Mouse (Mus musculus) heart, embryonic 14.5 days (tissue): ENCODE results near the gene Creld2. TPM values are rescaled to one million over a fixed set of nuclear protein-coding genes. Genes with fewer than 3 reads are reported as not detected.

Experiments
- ATAC-seq: fragments of 200-750 bp; cut with Nextera tagmentation; 2 replicates; pipeline ENCODE4 v1.8.0; 2017; ENCODE audit warnings: low read depth, moderate TSS enrichment; ENCODE audit not compliant: insufficient number of reproducible peaks, insufficient read depth, low FRiP score
- H3K27ac ChIP-seq, 2 experiments: fragments of 200-500 bp in 1 of 2; fragments of 300-500 bp in 1 of 2; sonication (generic) in 1 of 2; replicated peaks in 1 of 2; 2 replicates each; pipeline ENCODE4 v1.5.1; 2012 to 2014; ENCODE audit warnings: low read depth in 2 of 2, low read length in 2 of 2, control low read depth in 1 of 2, mild to moderate bottlenecking in 1 of 2, mixed read lengths in 1 of 2; ENCODE audit not compliant: control insufficient read depth in 1 of 2, insufficient read depth in 1 of 2
- H3K27me3 ChIP-seq: fragments of 300-500 bp; sonication (generic); 2 replicates; pipeline ENCODE4 v1.6.1; 2014; ENCODE audit warnings: mild to moderate bottlenecking, low read length, control low read depth; ENCODE audit not compliant: control insufficient read depth, insufficient read depth
- H3K36me3 ChIP-seq: fragments of 300-500 bp; sonication (generic); 2 replicates; pipeline ENCODE4 v1.6.1; 2014; ENCODE audit warnings: mild to moderate bottlenecking, control low read depth, low read length, mixed read lengths; ENCODE audit not compliant: control insufficient read depth, insufficient read depth
- H3K4me1 ChIP-seq, 2 experiments: fragments of 200-500 bp in 1 of 2; fragments of 300-500 bp in 1 of 2; sonication (generic) in 1 of 2; 2 replicates each; pipeline ENCODE4 v1.6.1; 2012 to 2014; ENCODE audit warnings: low read length in 2 of 2, control low read depth in 1 of 2, mixed read lengths in 1 of 2; ENCODE audit not compliant: control insufficient read depth in 2 of 2, insufficient read depth in 2 of 2
- H3K4me2 ChIP-seq: fragments of 300-500 bp; sonication (generic); 2 replicates; pipeline ENCODE4 v1.6.1; 2014; ENCODE audit warnings: mild to moderate bottlenecking, low read length
- H3K4me3 ChIP-seq, 2 experiments: fragments of 200-500 bp in 1 of 2; fragments of 300-500 bp in 1 of 2; sonication (generic) in 1 of 2; 2 replicates each; pipeline ENCODE4 v1.5.1; 2012 to 2014; ENCODE audit warnings: low read length in 2 of 2, mild to moderate bottlenecking in 2 of 2, control low read depth in 1 of 2, low read depth in 1 of 2, moderate library complexity in 1 of 2; ENCODE audit not compliant: control insufficient read depth in 1 of 2, insufficient read depth in 1 of 2
- H3K9ac ChIP-seq: fragments of 300-500 bp; sonication (generic); 2 replicates; pipeline ENCODE4 v1.6.1; 2014; ENCODE audit warnings: mild to moderate bottlenecking, low read length
- H3K9me3 ChIP-seq: fragments of 300-500 bp; sonication (generic); 2 replicates; pipeline ENCODE4 v1.6.1; 2016; ENCODE audit warnings: low read length, control low read depth; ENCODE audit not compliant: control insufficient read depth
- WGBS: fragments of 180-500 bp; shearing (Covaris S2); extraction: QIAGEN DNeasy Blood & Tissue Kit; methylation state at CpG from one replicate; pipeline ENCODE4 v1.1.7; 2014; 5-methylcytosine and 5-hydroxymethylcytosine counted together
- polyA plus RNA-seq: library from polyadenylated mRNA; unstranded; fragments of >200 nt; fragmentation: Nextera tagmentation; extraction: Ambion mirVana; gene quantifications from 2 replicates; pipeline ENCODE4 v1.2.1, GENCODE M21; 2014

The Creld2 gene
- polyA plus RNA-seq, 1 experiment from 2014 or later = 46.3 TPM

- H3K27ac ChIP-seq = no peak overlapping the region
- H3K9me3 ChIP-seq = no peaks in the 10 kb centered on the region
- no peak overlapping the region for H3K4me3 ChIP-seq
- no peak overlapping the region for H3K4me2 ChIP-seq
- no peak for ATAC-seq
- WGBS = 88% methylated on average over 3 of the region's 3 CpGs
- peaks cover 17% of the 10 kb centered on the region for H3K36me3 ChIP-seq
- H3K4me1 ChIP-seq = peaks cover 25 to 28% of the 10 kb centered on the region in 2 experiments
- H3K27me3 ChIP-seq = no peaks in the 10 kb centered on the region
- no peak overlapping the region for H3K9ac ChIP-seq
Observed at GRCm38 (mm10) chr15:88860781-88861180, 41.3 kb downstream of the Creld2 start.

- peak within 1 kb of the TSS; percentile 95 to 96 for H3K4me3 ChIP-seq
- no peaks in the 10 kb centered on the region for H3K27me3 ChIP-seq
- H3K36me3 ChIP-seq = peaks cover 29% of the 10 kb centered on the region
- H3K9ac ChIP-seq = peak within 1 kb of the TSS; percentile 98
- H3K4me1 ChIP-seq = peaks cover 35 to 37% of the 10 kb centered on the region in 2 experiments
- peak within 1 kb of the TSS; percentile 91 for H3K4me2 ChIP-seq
- peak within 1 kb of the TSS; percentile 94 to 98 for H3K27ac ChIP-seq
- under 1% methylated on average over 98 of the region's 107 CpGs for WGBS
- no peaks in the 10 kb centered on the region for H3K9me3 ChIP-seq
- peak; percentile 80 for ATAC-seq
Observed at GRCm38 (mm10) chr15:88861772-88862622, 42.6 kb downstream of the Creld2 start, which contains the start of gene Pim3. Gene Pim3, plus strand, starts transcription at chr15:88862186.

- Histone ChIP-seq H3K4me2 (peak overlapping the region; percentile 91), H3K36me3 (peaks cover 29% of the 10 kb centered on the region), H3K4me3 (peak overlapping the region; percentile 95 to 96), H3K4me1 (peaks cover 45 to 46% of the 10 kb centered on the region in 2 experiments), H3K27ac (peak overlapping the region; percentile 60 to 94), H3K27me3 (no peaks in the 10 kb centered on the region), H3K9me3 (no peaks in the 10 kb centered on the region), H3K9ac (peak overlapping the region; percentile 98)
- no peak for ATAC-seq
- WGBS = under 1% methylated on average over 98 of the region's 98 CpGs
Observed at GRCm38 (mm10) chr15:88862881-88863694, 43.6 kb downstream of the Creld2 start.

DNA sequence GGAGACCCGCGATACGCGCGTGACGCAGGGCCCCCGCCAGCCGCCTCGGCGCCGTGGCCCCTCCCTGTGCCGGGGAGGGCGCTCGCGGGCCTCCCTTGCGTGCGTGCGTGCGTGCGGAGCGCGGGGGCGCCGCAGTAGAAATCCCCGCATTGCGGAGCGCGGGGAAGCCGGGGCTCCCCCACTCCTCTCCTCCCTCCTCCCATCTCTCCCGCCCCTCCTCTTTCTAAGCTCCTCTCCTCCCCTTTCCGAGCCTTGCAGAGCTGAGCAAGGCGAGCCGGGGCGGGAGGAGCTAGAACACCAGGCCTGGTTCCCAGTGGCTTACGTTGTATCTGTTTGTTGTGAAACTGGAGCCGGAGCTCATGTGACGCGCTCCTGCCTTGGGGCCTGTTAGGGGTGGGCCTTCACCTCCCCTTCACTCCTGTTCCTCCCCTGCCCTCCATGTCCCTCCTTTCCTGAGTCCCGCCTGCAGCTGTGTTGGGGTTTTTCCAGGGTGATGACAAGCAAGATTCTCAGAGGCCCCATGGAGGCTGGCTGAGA, 44.3 kb downstream of the Creld2 start:
- Histone ChIP-seq H3K4me3 (peak overlapping the region; percentile 95 to 96), H3K36me3 (peaks cover 29% of the 10 kb centered on the region), H3K4me2 (peak overlapping the region; percentile 91), H3K4me1 (peaks cover 51 to 52% of the 10 kb centered on the region in 2 experiments), H3K9ac (peak overlapping the region; percentile 98), H3K27me3 (no peaks in the 10 kb centered on the region), H3K9me3 (no peaks in the 10 kb centered on the region), H3K27ac (peak overlapping the region; percentile 74 to 94)
- under 1% methylated on average over 26 of the region's 39 CpGs for WGBS
- peak; percentile 78 for ATAC-seq

DNA sequence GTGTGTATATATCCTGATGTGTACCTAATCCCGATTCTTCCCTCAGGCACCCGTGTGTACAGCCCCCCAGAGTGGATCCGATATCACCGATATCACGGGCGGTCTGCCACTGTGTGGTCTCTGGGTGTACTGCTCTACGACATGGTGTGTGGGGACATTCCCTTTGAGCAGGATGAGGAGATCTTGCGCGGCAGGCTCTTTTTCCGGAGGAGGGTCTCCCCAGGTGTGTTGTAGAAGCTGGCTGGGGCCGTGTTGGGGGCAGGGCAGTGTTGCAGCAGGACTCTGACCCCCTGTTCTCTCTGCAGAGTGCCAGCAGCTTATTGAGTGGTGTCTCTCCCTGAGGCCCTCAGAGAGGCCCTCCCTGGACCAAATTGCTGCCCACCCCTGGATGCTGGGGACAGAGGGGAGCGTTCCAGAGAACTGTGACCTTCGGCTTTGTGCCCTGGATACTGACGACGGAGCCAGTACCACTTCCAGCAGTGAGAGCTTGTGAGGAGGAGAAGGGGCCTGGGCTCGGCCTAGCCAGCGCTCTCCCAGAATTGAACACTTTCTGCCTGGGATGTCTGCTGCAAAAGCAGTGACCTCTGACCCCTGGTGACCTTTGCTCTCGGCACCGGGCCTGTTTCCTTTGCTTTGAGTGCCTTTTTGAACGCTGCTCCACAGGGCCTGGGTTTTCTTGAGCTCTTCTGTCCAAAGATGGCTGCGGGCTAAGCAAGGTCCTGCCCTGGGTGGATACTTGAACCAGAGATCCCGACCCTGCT, 45.0 kb downstream of the Creld2 start:
- H3K4me1 ChIP-seq = peaks cover 48 to 51% of the 10 kb centered on the region in 2 experiments
- 20% methylated on average over 22 of the region's 22 CpGs for WGBS
- ATAC-seq = no peak

GRCm38 (mm10) chr15:88865061-88865460, 45.6 kb downstream of the Creld2 start:
- 77% methylated on average over 14 of the region's 14 CpGs for WGBS
- Histone ChIP-seq H3K36me3 (peaks cover 29% of the 10 kb centered on the region), H3K4me1 (peaks cover 48 to 51% of the 10 kb centered on the region in 2 experiments), H3K27me3 (no peaks in the 10 kb centered on the region), H3K9me3 (no peaks in the 10 kb centered on the region), H3K4me2 (peak overlapping the region; percentile 91), H3K9ac (peak overlapping the region; percentile 67), H3K27ac (peak overlapping the region in 1 of 2 experiments; percentile 94; a peak in 2 of 4 replicates), H3K4me3 (peak overlapping the region in 1 of 2 experiments; percentile 96; a peak in 1 of 4 replicates)
- no peak for ATAC-seq

More for the DNA sequence above, 45.0 kb downstream of the Creld2 start:
- Histone ChIP-seq H3K9me3 (no peaks in the 10 kb centered on the region), H3K27ac (peak overlapping the region; percentile 74 to 94), H3K9ac (peak overlapping the region; percentile 67), H3K27me3 (no peaks in the 10 kb centered on the region), H3K4me2 (peak overlapping the region; percentile 91), H3K4me3 (peak overlapping the region; percentile 95 to 96), H3K36me3 (peaks cover 29% of the 10 kb centered on the region)
